Mouse (Mus musculus): ENCODE measurements at regions not wholly inside any gene's neighbourhood (a gene's known extent, or its start where the extent isn't known, plus 50 kb on each side); places are given as distances from the start of the nearest gene placed in this dataset.

- ChIA-PET POLR2A (no interaction called here), CTCF (no interaction called here)
- in situ Hi-C loops (cut with MboI; ENCODE audit: low pct_unique_long_range_greater_than_20kb): no loop called here
- no peaks in the 10 kb centered on the region for H3K27me3 ChIP-seq
- TF ChIP-seq CTCF (IDR thresholded peaks at IDR 0.05): no peak
- no peak for ATAC-seq
- DNase-seq (ENCODE audit: low read depth, low spot score): no peak
Measured at GRCm38 (mm10) chr4:137104447-137105044, 55.9 kb upstream of the Zbtb40 start.

- no peak for ATAC-seq
- no peak for DNase-seq (ENCODE audit: low read depth, low spot score)
- ChIA-PET POLR2A (no interaction called here), CTCF (no interaction called here)
- TF ChIP-seq CTCF (IDR thresholded peaks at IDR 0.05): no peak
- no peaks in the 10 kb centered on the region for H3K27me3 ChIP-seq
- in situ Hi-C loops (cut with MboI; ENCODE audit: low pct_unique_long_range_greater_than_20kb): no loop called here
Measured at GRCm38 (mm10) chr4:137101169-137101568, 52.6 kb upstream of the Zbtb40 start.

- CTCF ChIA-PET: no interaction called here
- POLR2A ChIA-PET: no interaction called here
- no peaks in the 10 kb centered on the region for H3K27me3 ChIP-seq
- in situ Hi-C loops (cut with MboI; ENCODE audit: low pct_unique_long_range_greater_than_20kb): no loop called here
- DNase-seq (ENCODE audit: low read depth, low spot score) (no peak), ATAC-seq (no peak)
- TF ChIP-seq CTCF (IDR thresholded peaks at IDR 0.05): no peak
Measured at GRCm38 (mm10) chr4:137100756-137101155, 52.2 kb upstream of the Zbtb40 start.
